Mouse (Mus musculus): ENCODE results near the gene Fbxw7. TPM values are rescaled to one million over a fixed set of nuclear protein-coding genes. Genes with fewer than 3 reads are reported as not detected.

The Fbxw7 gene
- total RNA-seq, 2 experiments from 2014 or later = 3.6 to 14.8 TPM

DNA sequence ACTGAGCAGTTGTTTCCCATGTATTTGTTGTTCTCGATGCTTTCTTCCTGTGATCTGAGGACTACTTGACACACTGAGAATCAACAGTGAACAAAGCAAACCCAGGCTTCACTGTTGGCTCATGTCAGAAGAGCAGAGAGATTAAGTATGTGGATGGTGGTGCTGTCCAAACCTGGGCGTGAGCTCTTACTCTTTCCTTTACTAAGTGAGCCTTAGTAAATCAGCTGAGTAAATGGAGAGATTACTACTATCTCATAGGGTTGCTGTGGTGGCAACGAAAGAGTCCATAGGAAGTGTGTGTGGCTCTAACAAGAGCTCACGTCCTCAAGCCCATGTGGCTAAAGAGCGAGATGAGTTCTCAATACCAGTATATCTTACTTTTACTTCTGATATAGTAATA lies 121.9 kb downstream of the Fbxw7 start:
- no peak for ATAC-seq (replicated peaks; ENCODE audit: poor library complexity, severe bottlenecking)

DNA sequence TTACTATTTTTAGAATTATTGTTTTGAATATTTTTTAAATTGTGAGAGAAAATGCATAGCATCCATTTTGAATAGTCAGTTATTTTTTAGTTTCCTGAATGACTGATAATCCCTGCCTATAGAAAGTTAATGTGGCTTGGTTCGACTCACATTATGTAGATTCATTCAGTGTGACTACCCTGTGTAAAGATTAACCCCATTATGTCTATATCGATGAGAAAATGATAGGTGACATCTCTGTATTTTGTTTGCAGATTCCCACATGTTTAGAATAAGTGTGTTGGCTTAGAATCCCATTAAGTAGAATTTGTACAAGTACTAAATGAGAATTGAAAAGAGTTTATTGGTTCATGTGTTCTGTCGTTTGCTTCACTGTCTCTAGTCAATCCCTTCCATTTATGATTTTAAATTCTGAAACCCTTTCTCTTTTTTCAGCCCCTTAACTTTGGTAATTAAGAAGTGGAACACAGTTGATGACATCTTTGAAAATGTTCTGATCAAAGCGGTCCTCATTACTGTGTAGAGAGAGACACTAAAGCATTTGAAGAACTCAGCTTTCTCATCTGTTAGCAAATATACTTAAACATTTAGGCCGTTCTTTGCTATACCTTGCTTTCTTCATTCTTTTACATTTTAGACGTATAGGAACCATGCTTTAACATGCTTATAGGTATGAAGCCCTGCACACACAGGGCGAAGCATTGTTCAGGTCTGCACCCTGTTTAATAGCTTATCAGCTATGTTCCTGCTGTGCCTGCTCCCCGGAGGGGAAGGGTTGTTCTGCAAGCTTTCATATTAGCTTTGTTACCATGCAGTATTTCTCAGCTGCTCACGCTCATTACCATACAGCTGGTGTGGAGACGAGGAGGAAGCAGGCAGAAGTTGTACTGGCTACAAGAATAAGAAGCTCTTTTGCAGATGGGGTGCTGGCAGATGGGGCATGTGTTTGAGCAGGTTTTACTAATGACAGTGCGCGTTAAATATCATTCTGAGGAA lies 122.6 kb downstream of the Fbxw7 start:
- ATAC-seq (replicated peaks; ENCODE audit: poor library complexity, severe bottlenecking) = no peak

DNA sequence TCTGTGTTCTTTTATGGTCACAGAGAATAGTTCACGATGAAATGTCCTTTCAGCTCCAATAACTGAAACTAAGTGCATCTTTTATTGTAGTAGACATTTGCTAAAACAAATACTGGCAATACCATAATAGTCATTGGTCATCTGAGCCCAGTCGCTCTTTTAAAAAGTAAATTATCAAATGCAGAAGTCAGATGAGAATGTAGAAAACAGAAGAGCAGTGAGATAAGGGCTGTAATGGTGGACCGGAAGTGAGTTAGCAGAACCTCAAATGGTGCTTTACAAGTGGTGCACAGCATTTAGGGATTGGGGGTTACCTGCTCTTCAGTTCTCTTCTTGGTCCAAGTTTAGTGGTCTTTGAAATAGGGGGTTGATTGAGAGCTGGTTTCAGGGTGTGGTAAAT lies 129.9 kb downstream of the Fbxw7 start:
- ATAC-seq (replicated peaks; ENCODE audit: poor library complexity, severe bottlenecking) = peak; percentile 76

DNA sequence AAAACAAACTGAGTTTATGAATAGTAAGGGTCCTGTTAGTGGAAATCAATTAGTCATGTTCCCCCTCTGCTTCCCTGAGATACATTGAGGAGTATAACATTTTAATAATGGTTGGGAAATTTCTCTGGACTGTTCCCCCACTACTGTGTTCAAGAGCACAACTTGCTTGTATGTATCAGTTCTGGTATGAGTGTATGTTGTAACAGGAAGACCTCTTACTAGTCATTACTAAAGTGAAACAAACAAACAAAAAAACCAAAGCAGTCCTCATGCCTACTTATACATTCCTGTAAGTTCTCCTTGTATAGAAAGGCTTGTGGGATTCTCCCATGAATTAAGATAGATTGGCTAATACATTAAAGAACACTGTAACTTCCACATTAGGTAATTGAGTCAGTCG lies 131.3 kb downstream of the Fbxw7 start:
- no peak for ATAC-seq (replicated peaks; ENCODE audit: poor library complexity, severe bottlenecking)

DNA sequence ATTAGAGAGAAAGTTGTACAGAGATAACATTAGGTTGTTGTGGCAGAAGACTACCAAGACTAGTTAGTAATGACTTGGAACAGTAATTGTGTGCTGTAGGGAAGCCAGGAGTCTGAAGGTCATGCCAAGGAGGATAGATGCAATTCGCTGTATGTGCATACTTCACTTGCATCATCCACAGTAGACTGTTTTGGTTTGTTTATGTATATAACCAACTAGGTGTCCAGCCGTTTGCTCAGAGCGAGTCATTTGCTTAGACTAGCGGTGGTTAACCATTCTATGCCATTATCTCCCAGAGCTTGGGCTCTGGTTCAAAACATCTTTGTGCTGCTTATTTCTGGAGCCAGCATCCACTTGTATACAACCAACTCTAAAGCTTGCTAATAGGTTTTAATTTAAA lies 134.3 kb downstream of the Fbxw7 start:
- no peak for ATAC-seq (replicated peaks; ENCODE audit: poor library complexity, severe bottlenecking)

DNA sequence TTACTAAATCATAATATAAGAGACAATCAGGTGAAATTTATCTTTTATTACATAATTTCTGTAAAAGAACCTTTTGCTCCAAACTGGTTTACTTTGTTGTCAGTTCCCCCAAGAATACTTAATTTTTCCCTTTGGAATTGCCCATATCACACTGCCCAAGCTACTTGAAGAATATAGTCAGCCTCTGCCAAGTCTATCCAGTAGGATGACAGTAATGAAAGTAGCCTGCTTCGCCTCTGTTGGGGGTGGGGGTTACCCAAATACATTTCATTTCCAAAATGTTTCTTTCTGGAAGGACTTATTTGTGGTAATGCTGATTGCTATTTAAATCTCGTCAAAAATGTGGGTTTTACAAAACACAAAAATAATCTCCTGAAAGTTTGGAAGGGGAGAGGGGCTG lies 136.6 kb downstream of the Fbxw7 start:
- no peak for ATAC-seq (replicated peaks; ENCODE audit: poor library complexity, severe bottlenecking)

DNA sequence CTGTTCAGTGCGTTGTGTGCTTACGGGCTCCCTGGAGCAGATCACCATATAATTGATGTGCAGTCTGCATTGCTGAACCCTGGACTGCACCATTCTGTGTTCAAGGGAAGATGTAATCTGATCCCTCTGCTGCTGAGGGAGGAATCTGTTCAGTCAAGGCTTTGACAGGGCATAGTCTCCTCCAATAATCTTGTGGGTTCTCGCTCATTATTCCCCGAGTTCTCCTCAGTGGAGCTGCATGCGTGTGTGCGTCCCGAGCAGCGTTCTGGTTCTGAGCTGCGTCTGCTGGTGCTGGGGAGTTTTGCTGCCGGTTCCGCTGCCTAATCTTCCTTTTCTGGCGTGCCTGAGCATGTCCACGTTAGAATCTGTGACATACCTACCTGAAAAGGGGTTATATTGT lies 137.1 kb downstream of the Fbxw7 start:
- no peak for ATAC-seq (replicated peaks; ENCODE audit: poor library complexity, severe bottlenecking)

DNA sequence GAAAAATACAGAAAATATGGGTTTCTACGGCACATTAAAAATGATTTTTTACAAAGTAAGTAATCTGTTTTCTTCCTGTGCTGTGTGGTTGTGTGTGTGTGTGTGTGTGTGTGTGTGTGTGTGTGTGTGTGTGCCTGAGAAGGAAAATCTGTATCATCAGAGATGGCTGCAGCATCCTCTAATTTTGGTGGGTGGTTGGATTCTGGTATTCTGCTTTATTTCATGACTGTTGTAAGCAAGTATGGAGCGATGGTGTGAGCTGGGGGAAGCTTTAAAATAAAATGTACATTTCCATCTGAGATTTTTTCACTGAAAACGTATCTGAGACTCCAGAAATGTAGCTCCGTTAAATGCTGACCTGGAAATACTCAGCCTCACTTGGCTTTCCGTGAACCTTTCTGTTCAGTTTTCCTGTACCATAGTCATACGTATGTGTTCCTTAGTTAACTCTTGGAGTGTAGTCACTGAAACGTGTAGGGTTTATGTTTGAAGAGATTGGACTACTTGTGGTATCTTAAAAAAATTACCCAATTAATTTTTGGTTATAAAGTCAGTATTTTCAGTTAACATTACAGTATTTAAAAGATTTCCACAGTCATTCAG lies 137.6 kb downstream of the Fbxw7 start:
- ATAC-seq (replicated peaks; ENCODE audit: poor library complexity, severe bottlenecking) = no peak

DNA sequence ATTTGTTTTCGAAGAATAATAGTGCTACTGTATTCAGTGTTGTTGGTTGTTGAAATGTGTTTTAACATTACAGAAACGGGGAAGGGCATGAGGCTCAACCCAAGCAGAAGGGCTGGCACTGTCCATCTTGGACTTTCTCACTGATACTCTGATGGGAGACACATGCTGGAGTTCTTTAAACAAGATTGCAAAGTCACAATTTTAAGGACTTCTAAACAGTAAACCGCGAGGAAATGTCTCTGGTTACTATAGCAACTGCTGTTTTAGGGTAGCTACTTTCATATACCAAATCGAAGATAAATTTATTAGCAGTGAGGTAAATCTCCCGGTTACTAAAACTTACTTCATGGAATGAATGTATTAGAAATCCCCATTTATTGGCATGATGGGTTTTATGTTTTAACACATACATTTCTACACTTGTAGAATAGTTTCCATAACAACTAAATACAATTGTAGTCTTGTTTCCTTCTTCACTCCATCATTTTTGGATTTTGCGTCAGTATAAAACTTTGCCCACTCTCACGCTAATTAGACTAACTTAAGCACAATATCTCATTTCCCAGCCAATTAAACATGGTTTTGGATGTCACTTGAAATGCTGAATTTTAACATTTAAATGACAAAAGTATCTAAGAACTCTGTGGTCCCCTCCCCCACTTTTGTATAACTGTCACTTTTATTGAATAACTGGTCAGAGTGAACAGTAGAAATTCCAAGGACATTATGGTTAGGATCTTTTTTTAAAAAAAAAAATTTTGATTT lies 140.1 kb downstream of the Fbxw7 start:
- no peak for ATAC-seq (replicated peaks; ENCODE audit: poor library complexity, severe bottlenecking)

DNA sequence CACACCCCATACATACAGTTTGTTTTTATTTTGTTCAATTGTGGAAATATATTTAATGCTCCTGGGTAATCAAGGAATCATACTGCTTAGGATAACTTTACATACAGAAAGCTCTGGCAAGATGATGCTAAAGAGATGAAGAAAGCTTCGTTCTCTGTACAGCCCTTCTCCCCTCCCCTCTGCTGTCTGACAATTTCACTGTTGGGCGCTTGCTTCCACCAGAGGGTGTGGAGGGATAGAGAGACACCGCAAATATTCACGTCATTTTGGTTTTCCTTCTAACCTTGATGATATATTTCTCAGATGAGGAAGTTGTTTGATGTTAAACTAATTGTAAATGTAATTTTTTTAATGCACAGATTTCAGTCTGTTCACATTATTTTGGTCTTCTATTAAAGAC lies 140.8 kb downstream of the Fbxw7 start:
- no peak for ATAC-seq (replicated peaks; ENCODE audit: poor library complexity, severe bottlenecking)

DNA sequence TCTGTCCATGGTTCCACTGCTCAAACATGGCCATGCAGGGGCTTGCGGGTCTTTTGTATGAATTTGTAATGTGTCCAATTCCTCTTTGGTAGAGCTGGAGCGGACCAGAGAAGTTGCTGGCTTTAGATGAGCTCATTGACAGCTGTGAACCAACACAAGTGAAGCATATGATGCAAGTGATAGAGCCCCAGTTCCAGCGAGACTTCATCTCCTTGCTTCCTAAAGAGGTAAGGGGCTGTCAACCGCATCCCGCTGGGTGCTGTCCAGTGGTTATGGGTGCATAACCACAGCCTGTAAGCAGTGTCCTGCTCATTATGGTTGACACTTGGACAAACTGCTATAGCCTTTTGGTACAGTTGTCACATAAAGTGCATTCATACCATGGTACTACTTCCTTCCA lies 150.1 kb downstream of the Fbxw7 start:
- ATAC-seq (replicated peaks; ENCODE audit: poor library complexity, severe bottlenecking) = no peak

DNA sequence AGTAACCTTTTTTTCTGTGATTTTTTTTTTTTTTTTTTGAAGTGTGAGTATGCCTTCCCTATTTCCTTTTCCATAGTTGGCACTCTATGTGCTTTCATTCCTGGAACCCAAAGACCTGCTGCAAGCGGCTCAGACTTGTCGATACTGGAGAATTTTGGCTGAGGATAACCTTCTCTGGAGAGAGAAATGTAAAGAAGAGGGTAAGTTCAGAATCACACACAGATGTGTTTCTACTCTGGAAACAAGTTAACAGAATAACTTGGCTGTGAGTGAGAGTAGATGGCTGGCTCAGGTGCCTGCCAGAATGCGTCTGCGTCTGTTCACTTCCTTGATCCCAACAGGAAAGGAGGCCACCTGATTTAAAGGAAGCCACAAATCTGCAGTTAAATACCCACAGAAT lies 152.3 kb downstream of the Fbxw7 start:
- no peak for ATAC-seq (replicated peaks; ENCODE audit: poor library complexity, severe bottlenecking)

DNA sequence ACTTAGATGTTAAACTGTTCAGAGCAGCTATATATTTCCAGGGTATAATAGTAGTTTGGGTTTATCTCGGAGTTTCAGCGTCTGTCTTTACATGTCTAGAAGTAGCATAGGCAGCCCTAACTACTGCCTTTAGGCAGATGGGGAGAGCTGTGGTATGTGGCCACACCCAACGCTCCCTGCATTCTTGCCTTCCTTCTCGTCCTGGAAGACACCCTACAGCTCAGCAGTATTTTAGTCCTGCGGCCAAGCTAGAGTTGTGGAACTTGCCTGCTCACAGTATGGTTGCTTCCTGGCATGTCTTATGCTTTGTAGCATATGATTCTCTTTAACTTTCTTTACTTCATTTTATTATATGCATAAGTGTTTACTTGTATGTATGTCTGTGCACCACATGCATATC lies 156.5 kb downstream of the Fbxw7 start:
- no peak for ATAC-seq (replicated peaks; ENCODE audit: poor library complexity, severe bottlenecking)

DNA sequence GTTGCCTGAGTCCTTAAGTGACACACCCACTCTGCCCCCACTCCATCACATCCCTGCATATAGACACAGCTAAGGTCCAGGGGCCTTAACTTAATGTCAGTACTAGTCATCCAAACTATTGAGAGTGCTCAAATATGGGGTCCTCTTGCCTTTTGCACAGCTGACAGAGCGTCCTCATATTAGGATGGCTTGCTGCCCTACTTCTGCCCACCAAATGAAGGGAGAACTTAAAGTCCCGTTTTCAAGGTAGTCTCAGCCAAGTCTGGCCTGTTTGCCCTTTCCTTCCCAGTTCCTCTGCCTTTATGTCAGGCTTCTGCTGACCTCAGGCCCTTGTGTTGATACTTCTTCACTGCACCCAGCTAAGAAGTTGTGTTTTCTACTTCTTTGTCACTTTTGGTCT lies 157.8 kb downstream of the Fbxw7 start:
- no peak for ATAC-seq (replicated peaks; ENCODE audit: poor library complexity, severe bottlenecking)

DNA sequence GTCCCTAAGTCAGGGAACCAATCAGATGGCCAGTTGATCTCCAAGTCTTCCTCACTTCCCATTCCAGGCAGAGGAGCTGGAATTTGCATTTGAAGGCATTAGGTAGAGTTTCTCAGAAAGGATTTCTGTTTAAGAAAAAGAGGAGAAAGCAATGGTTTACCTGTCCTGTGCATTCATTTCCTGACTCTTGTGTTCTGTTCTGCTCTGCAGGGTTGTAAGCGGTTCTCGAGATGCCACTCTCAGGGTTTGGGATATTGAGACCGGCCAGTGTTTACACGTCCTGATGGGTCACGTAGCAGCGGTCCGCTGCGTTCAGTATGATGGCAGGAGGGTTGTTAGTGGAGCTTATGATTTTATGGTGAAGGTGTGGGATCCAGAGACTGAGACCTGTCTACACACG lies 159.1 kb downstream of the Fbxw7 start:
- ATAC-seq (replicated peaks; ENCODE audit: poor library complexity, severe bottlenecking) = no peak

DNA sequence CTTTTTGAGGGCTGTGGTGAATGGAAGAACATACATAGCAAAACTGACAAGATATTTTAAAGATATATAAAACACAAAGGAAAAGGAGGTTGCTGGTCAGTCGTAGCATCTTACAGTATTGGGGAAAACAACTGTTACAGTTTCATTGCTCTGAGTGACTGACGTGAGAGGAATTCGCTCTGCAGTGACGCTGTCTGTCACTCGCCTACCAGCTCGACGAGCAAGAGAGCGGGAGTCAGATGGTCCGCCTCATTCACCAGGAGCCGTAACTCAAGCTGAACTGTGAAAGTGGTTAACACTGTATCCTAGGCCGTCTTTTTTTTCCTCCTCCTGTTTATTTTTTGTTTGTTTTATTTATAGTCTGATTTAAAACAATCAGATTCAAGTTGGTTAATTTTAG lies 163.6 kb downstream of the Fbxw7 start:
- no peak for ATAC-seq (replicated peaks; ENCODE audit: poor library complexity, severe bottlenecking)

DNA sequence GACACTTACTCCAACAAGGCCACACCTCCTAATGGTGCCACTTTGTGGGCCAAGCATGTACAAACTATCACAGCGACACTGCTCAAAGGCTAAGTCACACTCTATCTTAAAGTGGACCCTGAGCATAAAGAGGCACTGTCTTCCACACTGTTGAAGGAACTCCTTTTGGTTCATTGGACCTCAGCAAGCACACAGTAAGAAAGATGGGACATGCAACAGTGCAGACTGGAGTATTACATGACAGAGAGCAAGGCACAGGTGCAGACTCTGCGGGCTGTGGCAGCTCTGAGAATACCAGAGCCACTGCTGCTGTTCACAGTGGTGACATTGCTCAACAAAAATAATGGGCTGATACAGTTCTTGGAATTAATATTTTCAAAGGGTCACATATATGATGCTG lies 165.1 kb downstream of the Fbxw7 start:
- ATAC-seq (replicated peaks; ENCODE audit: poor library complexity, severe bottlenecking) = no peak

DNA sequence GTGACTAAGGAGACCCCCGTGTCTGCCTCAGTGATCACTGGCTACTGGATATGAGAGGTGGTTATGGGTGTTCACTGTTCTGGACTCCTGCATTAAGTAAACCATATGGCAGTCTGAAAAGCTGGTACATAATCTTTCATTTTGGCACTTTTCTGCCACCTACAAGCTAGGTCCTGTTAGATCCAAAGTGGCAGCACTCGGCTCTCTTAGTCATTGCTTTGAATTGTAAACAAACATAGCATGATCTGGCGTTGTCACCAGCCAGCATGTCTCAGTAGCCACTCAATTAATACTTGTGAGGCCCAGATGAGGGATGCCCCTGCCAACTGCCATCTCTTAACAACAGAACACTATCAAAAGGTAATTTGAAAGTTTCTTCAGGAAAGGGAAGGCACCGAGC lies 167.6 kb downstream of the Fbxw7 start:
- no peak for ATAC-seq (replicated peaks; ENCODE audit: poor library complexity, severe bottlenecking)

DNA sequence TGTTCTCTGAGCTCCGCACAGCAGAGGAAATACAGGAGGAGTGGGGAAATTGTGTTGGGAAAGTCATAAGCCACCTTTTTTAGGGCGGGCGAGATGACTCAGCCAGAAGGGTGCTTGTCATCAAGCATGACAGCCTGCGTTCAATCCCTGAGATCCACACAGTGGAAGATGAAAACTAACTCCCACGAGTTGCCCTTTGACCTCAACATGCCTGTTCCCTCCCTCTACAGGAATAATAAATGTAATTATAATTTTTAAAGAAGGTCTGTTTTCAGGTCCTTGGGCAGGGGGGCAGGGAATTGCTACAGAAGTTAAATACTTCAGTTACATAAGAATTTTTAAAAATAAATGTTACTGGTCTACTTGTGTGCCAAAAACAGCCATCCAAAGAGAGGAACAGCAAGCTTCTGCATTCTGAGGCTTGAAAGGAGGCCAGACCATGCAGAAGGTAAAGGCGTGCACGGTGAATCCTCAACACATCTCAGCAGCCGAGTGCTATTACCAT lies 170.1 kb downstream of the Fbxw7 start:
- no peak for ATAC-seq (replicated peaks; ENCODE audit: poor library complexity, severe bottlenecking)

DNA sequence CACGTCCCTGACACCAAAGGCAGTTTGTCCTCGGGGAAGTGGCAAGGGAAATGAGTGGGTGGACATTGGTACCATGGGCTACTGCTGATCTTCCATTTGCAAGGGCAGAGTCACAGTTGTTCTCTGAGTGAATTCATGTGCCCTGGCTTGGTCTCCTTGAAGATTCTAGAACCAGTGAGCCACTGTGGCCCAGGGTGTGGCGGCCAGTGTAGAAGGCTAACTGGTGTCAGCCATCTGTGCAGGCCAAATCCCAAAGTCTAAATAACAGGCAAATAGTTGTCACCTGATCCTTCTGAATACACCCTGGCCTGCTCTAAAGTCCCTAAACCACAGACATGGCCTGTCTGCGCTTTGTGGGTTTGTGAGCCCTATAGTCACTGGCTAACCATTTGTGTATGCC lies 173.8 kb downstream of the Fbxw7 start:
- no peak for ATAC-seq (replicated peaks; ENCODE audit: poor library complexity, severe bottlenecking)

DNA sequence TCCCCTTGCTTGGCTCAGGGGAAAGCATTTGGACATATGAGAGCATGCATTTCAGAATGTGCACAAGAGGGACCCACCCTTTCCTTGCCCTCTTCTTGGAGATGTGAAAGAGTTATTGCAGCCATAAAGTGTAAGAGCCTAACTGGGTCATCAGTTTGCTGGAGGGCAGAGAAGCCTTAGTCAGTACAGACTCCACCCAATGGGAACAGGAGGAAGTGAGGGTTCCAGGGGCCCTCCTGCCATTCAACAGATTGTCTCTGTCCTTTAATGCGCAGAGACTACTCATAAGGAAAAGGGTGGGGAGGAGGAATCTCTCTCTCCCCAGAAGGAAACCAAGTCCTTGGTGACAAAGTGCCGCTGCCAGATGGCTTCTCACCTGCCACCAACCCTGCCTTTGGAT lies 190.2 kb downstream of the Fbxw7 start:
- no peak for ATAC-seq (replicated peaks; ENCODE audit: poor library complexity, severe bottlenecking)

Data from granulocyte monocyte progenitor cell, adult 5-6 weeks (primary cell).